ENCODE assay signal across 8 mouse cellular contexts in the genomic region with DNA sequence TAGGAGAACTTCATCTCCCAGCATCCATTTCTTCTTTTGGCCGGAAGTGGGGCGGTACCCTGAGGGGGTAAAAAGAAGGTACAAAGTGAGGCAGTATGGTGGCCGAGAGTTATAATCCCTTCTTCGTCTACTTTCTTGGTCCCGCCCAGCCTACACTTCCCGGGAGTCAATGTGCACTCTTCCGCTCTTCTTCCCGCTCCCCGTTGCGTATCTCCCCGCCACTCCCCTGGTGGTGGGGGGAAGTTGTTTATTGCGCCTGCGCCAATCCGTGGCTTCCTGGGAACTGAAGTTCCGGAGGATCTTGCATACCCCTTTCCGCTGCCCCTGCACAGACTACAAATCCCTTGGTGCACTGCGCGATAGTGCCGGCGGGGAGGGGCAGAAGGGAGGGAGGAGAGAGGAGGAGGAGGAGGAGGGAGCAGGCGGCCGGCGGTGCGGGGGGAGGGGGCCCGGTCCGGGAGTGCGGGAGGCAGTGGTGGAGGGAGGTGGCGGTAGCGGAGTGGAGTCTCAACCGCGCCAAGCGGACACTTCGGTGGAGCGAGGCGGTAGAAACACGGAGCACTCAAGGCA. TPM values are rescaled to one million over a fixed set of nuclear protein-coding genes. Genes with fewer than 3 reads are reported as not detected.
DNase-seq lines count a peak whose midpoint lies in the region; ATAC-seq and TF ChIP-seq lines count a peak whose summit lies in the region.

A gene (plus strand): TSS at position 387 of the 570 bp plus-strand sequence.

- peak within 1 kb of the TSS; percentile 80 for H3K4me3 ChIP-seq in ES-Bruce4 (ENCODE audit: low read depth, low read length)
- peak within 1 kb of the TSS; percentile 96 for H3K4me3 ChIP-seq in forebrain, embryonic 13.5 days
- H3K4me3 ChIP-seq in liver, postnatal 0 days (ENCODE audit: low read depth, low read length), result peak within 1 kb of the TSS; percentile 98
- peak within 1 kb of the TSS; percentile 85 for H3K4me3 ChIP-seq in neural tube, embryonic 14.5 days (ENCODE audit: low read depth, low read length)

- no peaks in the 10 kb centered on the region for H3K27me3 ChIP-seq in ES-Bruce4 (ENCODE audit: control insufficient read depth, insufficient read depth, low read length, poor library complexity, severe bottlenecking)
- H3K27me3 ChIP-seq in forebrain, embryonic 13.5 days, result no peaks in the 10 kb centered on the region
- H3K27me3 ChIP-seq in liver, postnatal 0 days (ENCODE audit: insufficient read depth, low read length), result no peaks in the 10 kb centered on the region
- H3K27me3 ChIP-seq in neural tube, embryonic 14.5 days (ENCODE audit: control insufficient read depth, insufficient read depth, low read length), result no peaks in the 10 kb centered on the region

- H3K27ac ChIP-seq in ES-Bruce4 (ENCODE audit: insufficient read depth, low read length), result peak within 1 kb of the TSS; percentile 13
- H3K27ac ChIP-seq in forebrain, embryonic 13.5 days, result peak within 1 kb of the TSS; percentile 96
- peak within 1 kb of the TSS; percentile 98 for H3K27ac ChIP-seq in liver, postnatal 0 days (ENCODE audit: low read depth)
- peak within 1 kb of the TSS; percentile 93 for H3K27ac ChIP-seq in neural tube, embryonic 14.5 days (ENCODE audit: low read depth, low read length)

- H3K4me2 ChIP-seq in forebrain, embryonic 13.5 days, result peak within 1 kb of the TSS; percentile 67
- H3K4me2 ChIP-seq in liver, postnatal 0 days (ENCODE audit: low read depth, low read length), result peak within 1 kb of the TSS; percentile 86
- peak within 1 kb of the TSS; percentile 64 for H3K4me2 ChIP-seq in neural tube, embryonic 14.5 days (ENCODE audit: low read depth, low read length)

- 1% methylated on average over 36 of the region's 36 CpGs for WGBS in forebrain, embryonic 13.5 days
- WGBS in large intestine, adult 2 months, result under 1% methylated on average over 36 of the region's 36 CpGs
- under 1% methylated on average over 36 of the region's 36 CpGs for WGBS in liver, postnatal 0 days (ENCODE audit: insufficient replicate concordance)
- 0% methylated on average over 36 of the region's 36 CpGs for WGBS in neural tube, embryonic 14.5 days

- intact Hi-C loops in heart, postnatal 10 days (cut with DNase I), result no loop called here

- no peaks in the 10 kb centered on the region for H3K9me3 ChIP-seq in ES-Bruce4 (replicated peaks; ENCODE audit: control insufficient read depth, insufficient read depth, low read length, poor library complexity, severe bottlenecking)
- no peaks in the 10 kb centered on the region for H3K9me3 ChIP-seq in forebrain, embryonic 13.5 days (replicated peaks)
- no peaks in the 10 kb centered on the region for H3K9me3 ChIP-seq in liver, postnatal 0 days (ENCODE audit: low read length)
- no peaks in the 10 kb centered on the region for H3K9me3 ChIP-seq in neural tube, embryonic 14.5 days (ENCODE audit: control insufficient read depth, low read length)

- TF ChIP-seq EP300 in ES-Bruce4 (IDR thresholded peaks at IDR 0.05; ENCODE audit: insufficient read depth, low read depth, low read length), result no peak
- peak; percentile 66 for TF ChIP-seq EP300 in liver, postnatal 0 days (IDR thresholded peaks at IDR 0.05; ENCODE audit: low read depth)

- H3K36me3 ChIP-seq in ES-Bruce4 (ENCODE audit: control insufficient read depth, insufficient read depth, low read length, poor library complexity, severe bottlenecking), result peaks cover 26% of the 10 kb centered on the region
- H3K36me3 ChIP-seq in forebrain, embryonic 13.5 days (ENCODE audit: poor library complexity, severe bottlenecking), result peaks cover 42% of the 10 kb centered on the region
- H3K36me3 ChIP-seq in liver, postnatal 0 days (replicated peaks; ENCODE audit: insufficient read depth, low read length), result peaks cover 40% of the 10 kb centered on the region
- H3K36me3 ChIP-seq in neural tube, embryonic 14.5 days (ENCODE audit: control insufficient read depth, insufficient read depth, low read length), result peaks cover 34% of the 10 kb centered on the region

- ATAC-seq in cerebellum, adult (ENCODE audit: insufficient number of reproducible peaks, low FRiP score, low TSS enrichment), result peak; percentile 67
- peak; percentile 86 for ATAC-seq in forebrain, embryonic 13.5 days
- ATAC-seq in liver, postnatal 0 days, result peak; percentile 75
- peak; percentile 78 for ATAC-seq in neural tube, embryonic 14.5 days (ENCODE audit: low read depth)

- no peak for TF ChIP-seq CTCF in ES-Bruce4 (IDR thresholded peaks at IDR 0.05; ENCODE audit: low read depth, low read length)
- TF ChIP-seq CTCF in liver, postnatal 0 days (IDR thresholded peaks at IDR 0.05; ENCODE audit: low read depth), result peak; percentile 65

- H3K9ac ChIP-seq in ES-Bruce4 (ENCODE audit: low read depth, poor library complexity, severe bottlenecking), result peak within 1 kb of the TSS; percentile 97
- H3K9ac ChIP-seq in forebrain, embryonic 13.5 days, result peak within 1 kb of the TSS; percentile 95
- H3K9ac ChIP-seq in liver, postnatal 0 days (replicated peaks), result peak within 1 kb of the TSS; percentile 99
- H3K9ac ChIP-seq in neural tube, embryonic 14.5 days (replicated peaks; ENCODE audit: low read depth, low read length), result peak within 1 kb of the TSS; percentile 78

- H3K4me1 ChIP-seq in ES-Bruce4 (ENCODE audit: control insufficient read depth, insufficient read depth, low read length), result no peaks in the 10 kb centered on the region
- peaks cover 43% of the 10 kb centered on the region for H3K4me1 ChIP-seq in forebrain, embryonic 13.5 days
- peaks cover 33% of the 10 kb centered on the region for H3K4me1 ChIP-seq in liver, postnatal 0 days (ENCODE audit: insufficient read depth)
- peaks cover 24% of the 10 kb centered on the region; the same call in 1 of the 2 replicates for H3K4me1 ChIP-seq in neural tube, embryonic 14.5 days (ENCODE audit: control insufficient read depth, insufficient read depth, low read length)

- peak; percentile 97 to 98 for DNase-seq in heart, postnatal 10 days
- peak; percentile 96 for DNase-seq in large intestine, adult 2 months (ENCODE audit: low read depth, low spot score)
- DNase-seq in liver, postnatal 0 days, result peak; percentile 97
- peak; percentile 97 for DNase-seq in testis, postnatal 10 days (ENCODE audit: low spot score)

- peak; percentile 74 for TF ChIP-seq POLR2A in ES-Bruce4 (IDR thresholded peaks at IDR 0.05; ENCODE audit: insufficient read depth, low read length)

RNA-seq across cellular contexts. Expression of the gene that starts here (rescaled TPM):
- polyA plus RNA-seq in ES-Bruce4 (2011; ENCODE audit: insufficient read depth, insufficient read length, low read depth, missing spikeins), result 75.6 and 83.0 TPM in 2 replicates
- 78.5 and 79.9 TPM in 2 replicates for polyA plus RNA-seq in forebrain, embryonic 13.5 days (2015; fragmentation: Nextera tagmentation; extraction: Ambion mirVana)
- 10 to 100 TPM; 23.1 to 27.7 TPM for total RNA-seq in heart, postnatal 10 days (2021)
- polyA plus RNA-seq in large intestine, adult 2 months (2012; rRNA removed), result 16.3 and 17.3 TPM in 2 replicates
- polyA plus RNA-seq in liver, postnatal 0 days (2015; fragmentation: Nextera tagmentation; extraction: Ambion mirVana), result 19.5 and 25.5 TPM in 2 replicates
- polyA plus RNA-seq in neural tube, embryonic 14.5 days (2014; fragmentation: Nextera tagmentation; extraction: Ambion mirVana), result 28.8 and 37.8 TPM in 2 replicates

Comparison
In these comparisons a context has a peak if more than half of its experiments do, and no peak if none do; other contexts are left out.
1. Peak in every context shown above with its lines: DNase-seq, ATAC-seq, H3K4me3 ChIP-seq and H3K27ac ChIP-seq.
2. H3K27ac ChIP-seq: peak in every context shown above with its lines; median percentile 98 in liver, postnatal 0 days; 96 in forebrain, embryonic 13.5 days; 93 in neural tube, embryonic 14.5 days; 13 in ES-Bruce4.